8 mouse cellular contexts compared by ENCODE assay signal in genomic region chrX:134307534-134308274, GRCm38 (mm10). TPM values are rescaled to one million over a fixed set of nuclear protein-coding genes. Genes with fewer than 3 reads are reported as not detected.
A peak's percentile ranks its signal among the peaks of the same experiment; 100 is the strongest.
DNase-seq lines count a peak whose midpoint lies in the region; ATAC-seq lines count a peak whose summit lies in the region.

Gene Cenpi (plus strand): TSS chrX:134308084.

- H3K4me3 ChIP-seq in heart, embryonic 13.5 days: peak within 1 kb of the TSS; percentile 57
- H3K4me3 ChIP-seq in liver, embryonic 12.5 days: peak within 1 kb of the TSS; percentile 65
- peak within 1 kb of the TSS; percentile 48 for H3K4me3 ChIP-seq in stomach, embryonic 15.5 days (replicated peaks)

- H3K9ac ChIP-seq in heart, embryonic 13.5 days: peak within 1 kb of the TSS; percentile 78
- peak within 1 kb of the TSS; percentile 73 for H3K9ac ChIP-seq in liver, embryonic 12.5 days
- peak within 1 kb of the TSS; percentile 12; the same call in 1 of the 2 replicates for H3K9ac ChIP-seq in stomach, embryonic 15.5 days

- H3K4me1 ChIP-seq in heart, embryonic 13.5 days: no peaks in the 10 kb centered on the region
- H3K4me1 ChIP-seq in liver, embryonic 12.5 days: peaks cover 9% of the 10 kb centered on the region; the same call in 1 of the 2 replicates
- no peaks in the 10 kb centered on the region for H3K4me1 ChIP-seq in stomach, embryonic 15.5 days

- 10% methylated on average over 35 of the region's 36 CpGs for WGBS in heart, embryonic 13.5 days
- WGBS in liver, embryonic 12.5 days (ENCODE audit: insufficient replicate concordance): 11% methylated on average over 36 of the region's 36 CpGs
- WGBS in stomach, embryonic 15.5 days: 19% methylated on average over 34 of the region's 36 CpGs

- H3K9me3 ChIP-seq in heart, embryonic 13.5 days: no peaks in the 10 kb centered on the region
- H3K9me3 ChIP-seq in liver, embryonic 12.5 days (replicated peaks): no peaks in the 10 kb centered on the region
- H3K9me3 ChIP-seq in stomach, embryonic 15.5 days: no peaks in the 10 kb centered on the region

- DNase-seq in CD4-positive helper T cell, adult 2 months (ENCODE audit: low read depth, low spot score): peak; percentile 93
- peak; percentile 57 for DNase-seq in brain, embryonic 18.5 days (ENCODE audit: low read depth, low spot score)
- DNase-seq in kidney, postnatal 10 days: peak; percentile 92
- peak; percentile 84 to 87 for DNase-seq in natural killer cell, adult 2 months (ENCODE audit: low spot score in 2 of 2)

- H3K4me2 ChIP-seq in heart, embryonic 13.5 days: peak within 1 kb of the TSS; percentile 65
- H3K4me2 ChIP-seq in liver, embryonic 12.5 days: peak within 1 kb of the TSS; percentile 68
- H3K4me2 ChIP-seq in stomach, embryonic 15.5 days: peak within 1 kb of the TSS; percentile 48

- no peaks in the 10 kb centered on the region for H3K27me3 ChIP-seq in heart, embryonic 13.5 days (replicated peaks)
- H3K27me3 ChIP-seq in liver, embryonic 12.5 days (replicated peaks): no peaks in the 10 kb centered on the region
- no peaks in the 10 kb centered on the region for H3K27me3 ChIP-seq in stomach, embryonic 15.5 days (replicated peaks)

- H3K36me3 ChIP-seq in heart, embryonic 13.5 days: no peaks in the 10 kb centered on the region; the same call in 1 of the 2 replicates
- peaks cover 25% of the 10 kb centered on the region for H3K36me3 ChIP-seq in liver, embryonic 12.5 days
- no peaks in the 10 kb centered on the region for H3K36me3 ChIP-seq in stomach, embryonic 15.5 days

- peak within 1 kb of the TSS; percentile 62 for H3K27ac ChIP-seq in heart, embryonic 13.5 days (replicated peaks)
- H3K27ac ChIP-seq in liver, embryonic 12.5 days: peak within 1 kb of the TSS; percentile 62
- no peak within 1 kb of the TSS for H3K27ac ChIP-seq in stomach, embryonic 15.5 days

- ATAC-seq in erythroid progenitor cell, adult 5-6 weeks (replicated peaks; ENCODE audit: low FRiP score, poor library complexity, severe bottlenecking): peak; percentile 99
- peak; percentile 94 for ATAC-seq in heart, embryonic 13.5 days (ENCODE audit: extremely low read depth, insufficient number of reproducible peaks, low FRiP score, low TSS enrichment)
- ATAC-seq in liver, embryonic 12.5 days: peak; percentile 96
- peak; percentile 96 for ATAC-seq in stomach, embryonic 15.5 days (ENCODE audit: insufficient read depth, low FRiP score, low read depth)

RNA-seq across cellular contexts. Expression of gene Cenpi, which starts in this region (rescaled TPM):
- total RNA-seq in erythroid progenitor cell, adult 5-6 weeks (2015; ENCODE audit: low replicate concordance): 77.1 and 113 TPM in 2 replicates
- 58.4 and 61.5 TPM in 2 replicates for total RNA-seq in erythroid progenitor cell, adult 5-6 weeks (2017; ENCODE audit: low replicate concordance)
- polyA plus RNA-seq in heart, embryonic 13.5 days (2015; fragmentation: Nextera tagmentation; extraction: Ambion mirVana): 25.8 and 29.8 TPM in 2 replicates
- 23.3 and 29.2 TPM in 2 replicates for polyA plus RNA-seq in liver, embryonic 12.5 days (2016; fragmentation: Nextera tagmentation; extraction: Ambion mirVana)
- 23.9 and 27.1 TPM in 2 replicates for polyA plus RNA-seq in stomach, embryonic 15.5 days (2015; fragmentation: Nextera tagmentation; extraction: Ambion mirVana)

Comparison
In these comparisons a context has a peak if more than half of its experiments do, and no peak if none do; other contexts are left out.
1. H3K9ac ChIP-seq: peak in every context shown above with its lines; median percentile 78 in heart, embryonic 13.5 days; 73 in liver, embryonic 12.5 days; 12 in stomach, embryonic 15.5 days.